Mouse (Mus musculus) CH12.LX (cell line): ENCODE results near the gene Epha5.

Experiments
- CHD1 ChIP-seq: IDR thresholded peaks from 2 replicates; pipeline ENCODE4 v1.6.1; 2012; ENCODE audit warnings: low read depth, low read length, improper control_type of control experiment, inconsistent platforms
- CTCF ChIP-seq, 2 experiments: IDR thresholded peaks in 1 of 2; conservative IDR thresholded peaks in 1 of 2; 2 replicates each; pipeline ENCODE4 v1.5.1; 2011 to 2012; ENCODE audit warnings: low read depth in 2 of 2, low read length in 2 of 2, improper control_type of control experiment in 1 of 2, inconsistent platforms in 1 of 2, mild to moderate bottlenecking in 1 of 2, moderate library complexity in 1 of 2
- EP300 ChIP-seq: IDR thresholded peaks from 2 replicates; pipeline ENCODE4 v1.6.1; 2011; ENCODE audit warnings: low read length, improper control_type of control experiment
- ETS1 ChIP-seq: conservative IDR thresholded peaks from 2 replicates; pipeline ENCODE4 v1.6.1; 2012; ENCODE audit warnings: low read depth, mild to moderate bottlenecking, inconsistent platforms, low read length, improper control_type of control experiment, moderate library complexity
- GABPA ChIP-seq: IDR thresholded peaks from 2 replicates; pipeline ENCODE4 v1.6.1; 2012; ENCODE audit warnings: low read depth, low read length, improper control_type of control experiment, inconsistent platforms; ENCODE audit not compliant: insufficient replicate concordance
- HCFC1 ChIP-seq: IDR thresholded peaks from 2 replicates; pipeline ENCODE4 v1.6.1; 2012; ENCODE audit warnings: low read depth, mild to moderate bottlenecking, inconsistent platforms, low read length, improper control_type of control experiment
- MXI1 ChIP-seq: IDR thresholded peaks from 2 replicates; pipeline ENCODE4 v1.6.1; 2011; ENCODE audit warnings: mild to moderate bottlenecking, low read depth, low read length, improper control_type of control experiment
- NELFE ChIP-seq: IDR thresholded peaks from 2 replicates; pipeline ENCODE4 v1.6.1; 2011; ENCODE audit warnings: low read depth, low read length, improper control_type of control experiment
- POLR2A ChIP-seq: IDR thresholded peaks from 2 replicates; pipeline ENCODE4 v1.6.1; 2011; ENCODE audit warnings: low read depth, mild to moderate bottlenecking, improper control_type of control experiment, low read length

DNA sequence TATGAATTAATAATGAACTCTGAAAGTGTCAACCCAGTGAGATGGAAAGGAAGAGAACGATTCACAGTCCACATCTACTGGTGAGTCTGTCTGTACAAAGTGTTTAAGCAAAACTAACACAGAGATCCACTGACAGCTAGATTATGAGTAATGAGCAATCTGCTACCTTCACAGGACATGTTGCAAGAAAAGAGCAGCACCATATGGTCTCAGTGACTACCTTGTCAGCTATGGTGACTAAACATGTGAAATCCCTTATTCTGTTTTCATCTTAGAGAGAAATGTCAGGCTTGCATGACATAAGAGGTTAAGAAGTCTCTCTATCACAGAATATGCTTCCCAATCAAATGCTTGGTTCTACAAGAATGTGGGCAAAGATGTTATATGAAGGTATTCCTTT, 20.1 kb downstream of the Epha5 start:
- TF ChIP-seq CTCF (conservative IDR thresholded peaks at IDR 0.05 in 1 of 2, IDR thresholded peaks at IDR 0.05 in 1 of 2; ENCODE audit: low read depth in 2 of 2, low read length in 2 of 2) (no peak), NELFE (no peak), POLR2A (no peak), GABPA (no peak), EP300 (no peak), MXI1 (no peak), ETS1 (no peak), HCFC1 (no peak), CHD1 (no peak)
